Mouse (Mus musculus) olfactory bulb, adult 2 months (tissue): ENCODE data around the gene Hmces.

Experiments used
- CTCF ChIP-seq: fragments of 200-500 bp; IDR thresholded peaks from 2 replicates; pipeline ENCODE4 v1.5.1; 2012; ENCODE audit warnings: low read depth, mild to moderate bottlenecking, low read length, moderate library complexity; ENCODE audit not compliant: insufficient read depth
- POLR2A ChIP-seq: fragments of 200-500 bp; IDR thresholded peaks from 2 replicates; pipeline ENCODE4 v1.6.1; 2012; ENCODE audit warnings: mild to moderate bottlenecking, low read depth, low read length, moderate library complexity; ENCODE audit not compliant: insufficient read depth

DNA sequence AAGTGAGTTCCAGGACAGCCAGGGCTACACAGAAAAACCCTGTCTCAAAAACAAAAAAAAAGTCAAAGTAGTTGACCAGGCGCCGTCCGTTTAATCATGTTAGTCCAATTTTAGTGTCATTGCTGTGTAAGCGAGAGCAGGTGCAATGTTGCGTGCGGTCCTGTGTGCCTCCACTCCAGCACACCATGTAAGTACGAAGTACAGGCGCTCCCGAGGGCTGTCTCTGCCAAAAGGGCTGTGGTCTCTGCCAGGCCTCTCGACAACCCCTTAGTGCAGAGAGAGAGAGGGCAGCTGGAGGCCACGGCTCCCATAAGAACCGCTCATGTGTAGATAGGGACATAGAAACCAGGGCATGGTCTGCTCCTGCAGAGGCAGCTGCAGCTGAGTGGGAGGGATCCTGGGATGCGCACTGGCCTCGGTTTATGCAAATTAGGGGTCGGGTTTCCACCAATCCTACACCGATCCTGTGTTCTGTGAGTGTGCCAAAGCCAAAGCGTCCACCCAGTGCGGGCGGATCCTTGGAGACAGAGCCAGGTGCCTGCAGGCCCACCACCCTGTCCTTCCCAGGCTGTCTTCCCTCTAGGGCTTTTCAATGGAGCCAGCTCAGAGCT is 23.5 kb downstream of the Hmces start:
- TF ChIP-seq CTCF (no peak), POLR2A (no peak)
